Mouse (Mus musculus) ES-E14 (cell line): ENCODE data around the gene Auh.

Experiments used
- CHD2 ChIP-seq: IDR thresholded peaks from 2 replicates; pipeline ENCODE4 v1.6.1; 2014; ENCODE audit warnings: mild to moderate bottlenecking, low read depth, low read length, inconsistent platforms
- HCFC1 ChIP-seq: IDR thresholded peaks from 2 replicates; pipeline ENCODE4 v1.6.1; 2012; ENCODE audit warnings: low read length, inconsistent platforms, borderline replicate concordance; ENCODE audit not compliant: insufficient read depth
- MAFK ChIP-seq: IDR thresholded peaks from 2 replicates; pipeline ENCODE4 v1.6.1; 2014; ENCODE audit warnings: mild to moderate bottlenecking, low read depth, low read length, inconsistent platforms; ENCODE audit not compliant: insufficient read depth
- ZNF384 ChIP-seq: IDR thresholded peaks from 2 replicates; pipeline ENCODE4 v1.6.1; 2012; ENCODE audit warnings: low read depth, low read length, inconsistent platforms

GRCm38 (mm10) chr13:52921065-52921825 is 8.2 kb downstream of the Auh start:
- no peak for TF ChIP-seq MAFK
- no peak for TF ChIP-seq ZNF384
- TF ChIP-seq HCFC1 = no peak
- no peak for TF ChIP-seq CHD2
